Mouse (Mus musculus): ENCODE results near the gene Synpo2l. TPM values are rescaled to one million over a fixed set of nuclear protein-coding genes. Genes with fewer than 3 reads are reported as not detected.
A peak's percentile ranks its signal among the peaks of the same experiment; 100 is the strongest.
"Not testable (repeated sequence)": the region's sequence is repeated elsewhere in the genome, so short reads cannot be mapped to it uniquely, and the experiment has no call there.

The Synpo2l gene
- polyA plus RNA-seq (2012; rRNA removed): 0.11 and 0.19 TPM in 2 replicates

DNA sequence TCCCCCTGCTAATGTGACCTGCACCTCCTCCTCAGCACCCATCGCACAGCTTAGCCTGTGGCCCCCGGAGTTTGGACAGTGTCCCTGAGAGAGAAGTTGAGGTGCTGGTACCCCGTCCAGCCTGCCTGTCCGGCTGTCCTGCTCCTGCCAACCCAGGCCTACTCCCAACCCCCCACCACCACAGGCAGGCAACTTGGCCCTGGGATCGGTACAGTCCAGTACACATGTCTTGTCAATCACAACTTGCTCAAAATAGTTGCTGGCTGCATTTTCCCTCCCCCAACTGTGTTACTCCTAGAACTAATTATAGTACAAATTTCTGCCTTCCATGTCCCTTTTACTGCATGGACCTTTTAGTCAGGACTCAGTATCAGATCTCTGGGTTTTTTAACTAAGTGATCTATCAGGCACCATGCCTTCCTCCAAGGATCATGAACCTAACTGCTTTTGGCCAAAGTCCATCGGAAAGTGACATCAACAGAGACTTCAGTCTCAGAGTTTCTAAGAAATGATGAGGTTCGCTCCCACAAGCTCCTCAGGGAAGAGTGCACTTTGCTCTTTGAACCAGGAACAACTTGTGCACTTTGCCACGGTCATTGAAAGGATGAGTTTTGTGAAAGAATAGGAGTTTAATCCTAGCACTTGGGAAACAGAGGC, at the start of gene Synpo2l:
Gene Synpo2l, minus strand, starts transcription at position 201 of the 657 bp plus-strand sequence.
- Histone ChIP-seq H3K4me1 (ENCODE audit: control insufficient read depth, insufficient read depth, low read length) (no peaks in the 10 kb centered on the region), H3K27ac (ENCODE audit: insufficient read depth, low read length) (no peak within 1 kb of the TSS), H3K4me3 (ENCODE audit: insufficient read depth, low read length) (no peak within 1 kb of the TSS)
- TF ChIP-seq POLR2A (IDR thresholded peaks at IDR 0.05; ENCODE audit: extremely low read depth, insufficient read depth, low read length): no peak

GRCm38 (mm10) chr14:20713832-20714231, 45.7 kb upstream of the Synpo2l start:
- H3K4me1 ChIP-seq (ENCODE audit: control insufficient read depth, insufficient read depth, low read length): no peaks in the 10 kb centered on the region; the same call in 1 of the 2 replicates
- H3K4me3 ChIP-seq (ENCODE audit: insufficient read depth, low read length): no peak overlapping the region
- TF ChIP-seq POLR2A (IDR thresholded peaks at IDR 0.05; ENCODE audit: extremely low read depth, insufficient read depth, low read length): no peak
- no peak for TF ChIP-seq CTCF (IDR thresholded peaks at IDR 0.05; ENCODE audit: extremely low read depth, insufficient read depth, low read length)
- H3K27ac ChIP-seq (ENCODE audit: insufficient read depth, low read length): no peak overlapping the region

DNA sequence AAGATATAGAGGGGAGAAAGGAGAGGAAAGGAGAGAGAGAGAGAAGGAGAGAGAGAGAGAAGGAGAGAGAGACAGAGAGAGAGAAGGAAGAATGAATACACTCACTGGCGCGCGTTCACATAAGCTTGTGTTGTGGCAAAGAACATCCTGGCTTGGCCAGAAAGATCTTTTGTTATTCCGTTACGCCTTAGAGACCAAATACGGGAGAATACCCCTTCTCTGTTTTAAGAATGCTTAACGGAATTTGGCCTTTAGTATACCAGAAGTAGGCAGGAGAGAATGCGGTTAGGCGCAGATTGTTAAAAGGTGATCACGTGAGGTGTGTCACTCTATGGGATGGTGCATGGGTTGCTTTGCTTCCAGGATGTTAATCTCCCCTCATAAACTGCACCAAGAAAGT, 40.1 kb upstream of the Synpo2l start:
- Histone ChIP-seq H3K4me1 (ENCODE audit: control insufficient read depth, insufficient read depth, low read length) (peaks cover 5% of the 10 kb centered on the region; the same call in 1 of the 2 replicates), H3K27ac (ENCODE audit: insufficient read depth, low read length) (no peak overlapping the region; the same call in 1 of the 2 replicates), H3K4me3 (ENCODE audit: insufficient read depth, low read length) (peak overlapping the region; percentile 53)
- TF ChIP-seq POLR2A (IDR thresholded peaks at IDR 0.05; ENCODE audit: extremely low read depth, insufficient read depth, low read length) (no peak), CTCF (IDR thresholded peaks at IDR 0.05; ENCODE audit: extremely low read depth, insufficient read depth, low read length) (no peak)

GRCm38 (mm10) chr14:20707201-20708190, 39.3 kb upstream of the Synpo2l start, which contains the start of gene Zswim8:
Gene Zswim8 (plus strand): TSS chr14:20707552.
- TF ChIP-seq CTCF (IDR thresholded peaks at IDR 0.05; ENCODE audit: extremely low read depth, insufficient read depth, low read length): no peak
- peak; percentile 62 for TF ChIP-seq POLR2A (IDR thresholded peaks at IDR 0.05; ENCODE audit: extremely low read depth, insufficient read depth, low read length)

GRCm38 (mm10) chr14:20703461-20703860, 35.3 kb upstream of the Synpo2l start:
- H3K4me3 ChIP-seq (ENCODE audit: insufficient read depth, low read length): peak overlapping the region; percentile 65
- H3K27ac ChIP-seq (ENCODE audit: insufficient read depth, low read length); H3K4me1 ChIP-seq (ENCODE audit: control insufficient read depth, insufficient read depth, low read length): not testable (repeated sequence)

More at GRCm38 (mm10) chr14:20707201-20708190, 39.3 kb upstream of the Synpo2l start, which contains the start of gene Zswim8:
- Histone ChIP-seq H3K27ac (ENCODE audit: insufficient read depth, low read length) (peak within 1 kb of the TSS; percentile 61), H3K4me3 (ENCODE audit: insufficient read depth, low read length) (peak within 1 kb of the TSS; percentile 53), H3K4me1 (ENCODE audit: control insufficient read depth, insufficient read depth, low read length) (peaks cover 5% of the 10 kb centered on the region; the same call in 1 of the 2 replicates)

- Histone ChIP-seq H3K27ac (ENCODE audit: insufficient read depth, low read length) (peak within 1 kb of the TSS; percentile 61), H3K4me3 (ENCODE audit: insufficient read depth, low read length) (peak within 1 kb of the TSS; percentile 65), H3K4me1 (ENCODE audit: control insufficient read depth, insufficient read depth, low read length) (peaks cover 3% of the 10 kb centered on the region)
- TF ChIP-seq CTCF (IDR thresholded peaks at IDR 0.05; ENCODE audit: extremely low read depth, insufficient read depth, low read length): no peak
- peak; percentile 54; the same call in 1 of the 2 replicates for TF ChIP-seq POLR2A (IDR thresholded peaks at IDR 0.05; ENCODE audit: extremely low read depth, insufficient read depth, low read length)
Observed at GRCm38 (mm10) chr14:20702741-20703381, 34.7 kb upstream of the Synpo2l start, which contains the start of gene Chchd1. Gene Chchd1 (plus strand): TSS chr14:20703006.

DNA sequence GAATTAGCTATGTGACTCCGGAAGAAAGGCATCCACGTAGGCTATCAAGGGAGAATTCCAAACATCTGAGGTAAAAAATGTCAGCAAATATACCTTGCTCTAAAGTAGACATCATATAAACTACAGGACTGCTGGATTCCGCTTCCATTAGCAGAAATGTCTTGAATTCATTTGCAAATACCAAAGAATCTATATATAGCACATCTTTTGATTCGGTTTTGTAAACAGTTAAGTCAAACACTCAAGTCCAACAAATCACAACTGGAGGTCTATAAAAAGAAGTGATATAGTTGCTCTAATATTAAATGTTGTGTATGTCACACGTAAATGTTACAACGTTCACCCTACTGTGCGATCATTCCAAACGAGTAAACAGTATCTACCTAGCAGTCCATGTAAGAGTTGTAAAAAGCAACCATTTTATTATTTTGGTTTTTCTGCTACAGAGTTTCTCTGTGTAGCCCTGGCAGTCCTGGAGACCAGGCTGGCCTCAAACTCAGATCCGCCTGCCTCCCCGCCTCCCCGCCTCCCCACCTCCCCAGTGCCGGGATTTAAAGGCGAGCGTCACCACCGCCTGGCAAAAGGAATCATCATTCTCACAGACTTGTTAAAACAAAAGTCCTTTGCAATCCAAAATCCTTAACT, 34.1 kb upstream of the Synpo2l start:
- TF ChIP-seq CTCF (IDR thresholded peaks at IDR 0.05; ENCODE audit: extremely low read depth, insufficient read depth, low read length): no peak
- no peak for TF ChIP-seq POLR2A (IDR thresholded peaks at IDR 0.05; ENCODE audit: extremely low read depth, insufficient read depth, low read length)
- Histone ChIP-seq H3K4me1 (ENCODE audit: control insufficient read depth, insufficient read depth, low read length) (peaks cover 3% of the 10 kb centered on the region), H3K4me3 (ENCODE audit: insufficient read depth, low read length) (peak overlapping the region; percentile 65), H3K27ac (ENCODE audit: insufficient read depth, low read length) (peak overlapping the region; percentile 61)

DNA sequence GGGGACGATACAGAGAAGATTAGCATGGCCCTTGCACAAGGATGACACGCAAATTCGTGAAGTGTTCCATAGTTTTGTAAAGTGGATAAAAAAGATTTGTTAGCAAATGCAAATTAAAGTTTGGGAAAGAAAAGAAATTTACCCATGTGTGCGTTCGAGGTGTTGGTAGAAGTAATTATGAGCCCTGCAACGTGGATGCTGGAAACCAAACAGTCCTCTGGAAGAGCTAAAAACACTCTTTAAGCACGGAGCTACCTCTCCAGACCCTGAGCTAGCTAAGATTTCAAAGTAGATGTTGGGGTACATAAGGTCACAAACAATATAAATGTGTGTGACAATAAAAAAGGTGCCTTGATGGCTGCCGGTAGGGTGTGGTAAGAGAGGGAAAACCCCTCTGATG, 33.4 kb upstream of the Synpo2l start:
- Histone ChIP-seq H3K4me3 (ENCODE audit: insufficient read depth, low read length) (peak overlapping the region; percentile 65; the same call in 1 of the 2 replicates), H3K27ac (ENCODE audit: insufficient read depth, low read length) (no peak overlapping the region), H3K4me1 (ENCODE audit: control insufficient read depth, insufficient read depth, low read length) (peaks cover 3% of the 10 kb centered on the region)
- no peak for TF ChIP-seq CTCF (IDR thresholded peaks at IDR 0.05; ENCODE audit: extremely low read depth, insufficient read depth, low read length)

- no peak for TF ChIP-seq CTCF (IDR thresholded peaks at IDR 0.05; ENCODE audit: extremely low read depth, insufficient read depth, low read length)
- TF ChIP-seq POLR2A (IDR thresholded peaks at IDR 0.05; ENCODE audit: extremely low read depth, insufficient read depth, low read length): no peak
- Histone ChIP-seq H3K27ac (ENCODE audit: insufficient read depth, low read length) (no peak overlapping the region), H3K4me1 (ENCODE audit: control insufficient read depth, insufficient read depth, low read length) (peaks cover 6% of the 10 kb centered on the region), H3K4me3 (ENCODE audit: insufficient read depth, low read length) (no peak overlapping the region)
Observed at GRCm38 (mm10) chr14:20700362-20700761, 32.2 kb upstream of the Synpo2l start.
